Comparison of ENCODE assay signal across 32 mouse cellular contexts in genomic region chr19:22317306-22317705, GRCm38 (mm10).
A peak's percentile ranks its signal among the peaks of the same experiment; 100 is the strongest.
DNase-seq lines count a peak whose midpoint lies in the region; ATAC-seq lines count a peak whose summit lies in the region.
"Had no signal": no experiment of that assay in that cellular context is flagged by ENCODE, and none has a peak within 500 bp of the region (broad histone marks: within the 10 kb centered on the region; RNA-seq: fewer than 3 reads in every experiment).

No protein-coding gene starts in this region.

- 82% methylated on average over 4 of the region's 4 CpGs for WGBS in hindbrain, embryonic 15.5 days
- WGBS in hindbrain, embryonic 13.5 days: 94% methylated on average over 4 of the region's 4 CpGs
- WGBS in liver, embryonic 11.5 days: 76% methylated on average over 4 of the region's 4 CpGs

- no peaks in the 10 kb centered on the region for H3K4me1 ChIP-seq in hindbrain, embryonic 15.5 days (replicated peaks)
- no peaks in the 10 kb centered on the region for H3K4me1 ChIP-seq in hindbrain, embryonic 13.5 days (replicated peaks)
- H3K4me1 ChIP-seq in liver, embryonic 11.5 days (replicated peaks; ENCODE audit: control insufficient read depth, insufficient read depth, low read length): no peaks in the 10 kb centered on the region
- H3K4me1 ChIP-seq: forebrain, embryonic 12.5 days; heart, embryonic 10.5 days; heart, embryonic 15.5 days; hindbrain, embryonic 12.5 days; intestine, embryonic 15.5 days; limb, embryonic 10.5 days; limb, embryonic 15.5 days; neural tube, embryonic 13.5 days had no signal

- H3K36me3 ChIP-seq in hindbrain, embryonic 15.5 days: no peaks in the 10 kb centered on the region
- H3K36me3 ChIP-seq in hindbrain, embryonic 13.5 days: no peaks in the 10 kb centered on the region
- no peaks in the 10 kb centered on the region for H3K36me3 ChIP-seq in liver, embryonic 11.5 days (ENCODE audit: control insufficient read depth, insufficient read depth, low read length)
- H3K36me3 ChIP-seq: forebrain, embryonic 12.5 days; heart, embryonic 10.5 days; heart, embryonic 15.5 days; hindbrain, embryonic 12.5 days; intestine, embryonic 15.5 days; limb, embryonic 10.5 days; limb, embryonic 15.5 days; neural tube, embryonic 13.5 days had no signal

- H3K27ac ChIP-seq in hindbrain, embryonic 15.5 days (replicated peaks): no peak overlapping the region
- no peak overlapping the region for H3K27ac ChIP-seq in hindbrain, embryonic 13.5 days
- no peak overlapping the region for H3K27ac ChIP-seq in liver, embryonic 11.5 days (ENCODE audit: low read depth, low read length)
- H3K27ac ChIP-seq: forebrain, embryonic 12.5 days; heart, embryonic 10.5 days; heart, embryonic 15.5 days; hindbrain, embryonic 12.5 days; intestine, embryonic 15.5 days; left cerebral cortex, adult 2 months; limb, embryonic 10.5 days; limb, embryonic 15.5 days; liver, embryonic 14.5 days; neural tube, embryonic 13.5 days had no signal

- no peaks in the 10 kb centered on the region for H3K27me3 ChIP-seq in hindbrain, embryonic 15.5 days
- no peaks in the 10 kb centered on the region for H3K27me3 ChIP-seq in hindbrain, embryonic 13.5 days
- no peaks in the 10 kb centered on the region for H3K27me3 ChIP-seq in liver, embryonic 11.5 days (replicated peaks; ENCODE audit: control insufficient read depth, insufficient read depth, low read length)
- H3K27me3 ChIP-seq: forebrain, embryonic 12.5 days; heart, embryonic 15.5 days; hindbrain, embryonic 12.5 days; intestine, embryonic 15.5 days; limb, embryonic 15.5 days; neural tube, embryonic 13.5 days had no signal

- intact Hi-C loops in left cerebral cortex, postnatal 10 days (cut with DNase I): no loop called here

- H3K4me3 ChIP-seq in hindbrain, embryonic 15.5 days: no peak overlapping the region
- H3K4me3 ChIP-seq in hindbrain, embryonic 13.5 days: no peak overlapping the region
- H3K4me3 ChIP-seq in liver, embryonic 11.5 days (ENCODE audit: low read depth, low read length): no peak overlapping the region
- H3K4me3 ChIP-seq: erythroblast, embryonic 14.5 days; forebrain, embryonic 12.5 days; heart, embryonic 10.5 days; heart, embryonic 15.5 days; hindbrain, embryonic 12.5 days; intestine, embryonic 15.5 days; left cerebral cortex, adult 2 months; limb, embryonic 10.5 days; limb, embryonic 15.5 days; neural tube, embryonic 13.5 days had no signal

- no peaks in the 10 kb centered on the region for H3K9me3 ChIP-seq in hindbrain, embryonic 15.5 days
- no peaks in the 10 kb centered on the region for H3K9me3 ChIP-seq in hindbrain, embryonic 13.5 days
- no peaks in the 10 kb centered on the region for H3K9me3 ChIP-seq in liver, embryonic 11.5 days (ENCODE audit: control insufficient read depth, low read length)
- H3K9me3 ChIP-seq: forebrain, embryonic 12.5 days; heart, embryonic 10.5 days; heart, embryonic 15.5 days; hindbrain, embryonic 12.5 days; intestine, embryonic 15.5 days; limb, embryonic 10.5 days; limb, embryonic 15.5 days; neural tube, embryonic 13.5 days had no signal

- peak; percentile 63; the same call in 1 of the 2 replicates for ATAC-seq in hindbrain, embryonic 15.5 days (ENCODE audit: low FRiP score, low read depth)
- no peak for ATAC-seq in hindbrain, embryonic 13.5 days (ENCODE audit: low FRiP score)
- ATAC-seq in liver, embryonic 11.5 days (replicated peaks; ENCODE audit: low FRiP score): no peak
- ATAC-seq: activated CD4-positive, CD25-positive, alpha-beta regulatory T cell, adult 4 months; intestine, embryonic 15.5 days had no signal

- no peak overlapping the region for H3K4me2 ChIP-seq in hindbrain, embryonic 15.5 days
- no peak overlapping the region for H3K4me2 ChIP-seq in hindbrain, embryonic 13.5 days
- no peak overlapping the region for H3K4me2 ChIP-seq in liver, embryonic 11.5 days
- H3K4me2 ChIP-seq: forebrain, embryonic 12.5 days; heart, embryonic 15.5 days; hindbrain, embryonic 12.5 days; intestine, embryonic 15.5 days; limb, embryonic 15.5 days; neural tube, embryonic 13.5 days had no signal

- peak; percentile 37 to 38 for DNase-seq in left cerebral cortex, postnatal 10 days (ENCODE audit: extremely low spot score in 1 of 2, low spot score in 2 of 2)
- no peak for DNase-seq in left cerebral cortex, adult 11 months (ENCODE audit: low spot score)
- peak; percentile 35 for DNase-seq in right cerebral cortex, postnatal 4 days
- DNase-seq in right cerebral cortex, adult 2 months (ENCODE audit: low spot score in 2 of 2): no peak
- no peak for DNase-seq in liver, embryonic 11.5 days (ENCODE audit: low spot score)
- DNase-seq: adrenal gland, adult 2 months; adrenal gland, postnatal 36 days; B cell, adult 2 months; cerebellum, adult 9-11 months; gastrocnemius, postnatal 10 days; kidney, adult 2 months; kidney, postnatal 36 days; lung, adult 2 months; lung, postnatal 14 days; right cerebral cortex, postnatal 25 days; spleen, adult 18-20 months; thymus, adult 18-20 months; thymus, postnatal 25 days had no signal

- H3K9ac ChIP-seq in hindbrain, embryonic 15.5 days: no peak overlapping the region
- no peak overlapping the region for H3K9ac ChIP-seq in hindbrain, embryonic 13.5 days
- no peak overlapping the region for H3K9ac ChIP-seq in liver, embryonic 11.5 days (ENCODE audit: low read depth, low read length)
- H3K9ac ChIP-seq: forebrain, embryonic 12.5 days; heart, embryonic 15.5 days; hindbrain, embryonic 12.5 days; intestine, embryonic 15.5 days; limb, embryonic 15.5 days; liver, embryonic 14.5 days; neural tube, embryonic 13.5 days had no signal

Comparison
In these comparisons a context has a peak if more than half of its experiments do, and no peak if none do; other contexts are left out.
1. DNase-seq: peak in left cerebral cortex, postnatal 10 days (2 of 2) and right cerebral cortex, postnatal 4 days (single experiment); none in left cerebral cortex, adult 11 months (single experiment), right cerebral cortex, adult 2 months (0 of 2) and liver, embryonic 11.5 days (single experiment).